Mouse (Mus musculus): ENCODE data around the gene Retnlb. TPM values are rescaled to one million over a fixed set of nuclear protein-coding genes. Genes with fewer than 3 reads are reported as not detected.
"Not testable (repeated sequence)": the region's sequence is repeated elsewhere in the genome, so short reads cannot be mapped to it uniquely, and the experiment has no call there.

Retnlb gene
- not detected for total RNA-seq (2021)

GRCm38 (mm10) chr16:48816695-48817094, at the start of gene Retnlb:
TSS of gene Retnlb (plus strand) at chr16:48816856.
- intact Hi-C loops (cut with DNase I), result no loop called here
- no peak for DNase-seq

- intact Hi-C loops (cut with DNase I), result no loop called here
- no peak for DNase-seq
Observed at GRCm38 (mm10) chr16:48769183-48769582, 47.5 kb upstream of the Retnlb start.

GRCm38 (mm10) chr16:48771971-48772445, 44.6 kb upstream of the Retnlb start, which contains the start of gene Trat1:
TSS of gene Trat1 (minus strand) at chr16:48772021.
- no peak for DNase-seq
- intact Hi-C loops (cut with DNase I), result no loop called here

- intact Hi-C loops (cut with DNase I), result no loop called here
- no peak for DNase-seq
Observed at GRCm38 (mm10) chr16:48777254-48777653, 39.4 kb upstream of the Retnlb start.

- DNase-seq, result no peak
- intact Hi-C loops (cut with DNase I), result no loop called here
Observed at GRCm38 (mm10) chr16:48786258-48786657, 30.4 kb upstream of the Retnlb start.

- DNase-seq, result no peak
- intact Hi-C loops (cut with DNase I), result no loop called here
Observed at GRCm38 (mm10) chr16:48788704-48789185, 27.9 kb upstream of the Retnlb start.

- DNase-seq, result no peak
- intact Hi-C loops (cut with DNase I), result no loop called here
Observed at GRCm38 (mm10) chr16:48798285-48798684, 18.4 kb upstream of the Retnlb start.

GRCm38 (mm10) chr16:48799470-48799869, 17.2 kb upstream of the Retnlb start:
- DNase-seq, result no peak
- intact Hi-C loops (cut with DNase I), result no loop called here

GRCm38 (mm10) chr16:48800906-48801305, 15.8 kb upstream of the Retnlb start:
- intact Hi-C loops (cut with DNase I), result no loop called here
- no peak for DNase-seq

GRCm38 (mm10) chr16:48805412-48805811, 11.2 kb upstream of the Retnlb start:
- intact Hi-C loops (cut with DNase I), result no loop called here
- no peak for DNase-seq

GRCm38 (mm10) chr16:48806521-48806920, 10.1 kb upstream of the Retnlb start:
- no peak for DNase-seq
- intact Hi-C loops (cut with DNase I), result no loop called here

- intact Hi-C loops (cut with DNase I), result no loop called here
- no peak for DNase-seq
Observed at GRCm38 (mm10) chr16:48809374-48809773, 7.3 kb upstream of the Retnlb start.

GRCm38 (mm10) chr16:48811881-48812436, 4.7 kb upstream of the Retnlb start:
- intact Hi-C loops (cut with DNase I), result no loop called here
- DNase-seq, result no peak

- no peak for DNase-seq
- intact Hi-C loops (cut with DNase I), result no loop called here
Observed at GRCm38 (mm10) chr16:48818524-48818923, 1.9 kb downstream of the Retnlb start.

- no peak for DNase-seq
- intact Hi-C loops (cut with DNase I), result no loop called here
Observed at GRCm38 (mm10) chr16:48826474-48826873, 9.8 kb downstream of the Retnlb start.

GRCm38 (mm10) chr16:48827625-48828024, 11.0 kb downstream of the Retnlb start:
- DNase-seq, result no peak
- intact Hi-C loops (cut with DNase I), result loop anchor here (1.0 kb wide), 1 partner anchor 7 kb away; no protein-coding TSS in a partner anchor

- intact Hi-C loops (cut with DNase I), result no loop called here
- DNase-seq, result no peak
Observed at GRCm38 (mm10) chr16:48829060-48829459, 12.4 kb downstream of the Retnlb start.

- no peak for DNase-seq
- intact Hi-C loops (cut with DNase I), result no loop called here
Observed at GRCm38 (mm10) chr16:48832055-48832454, 15.4 kb downstream of the Retnlb start.

GRCm38 (mm10) chr16:48833626-48834025, 17.0 kb downstream of the Retnlb start:
- intact Hi-C loops (cut with DNase I); DNase-seq: not testable (repeated sequence)

GRCm38 (mm10) chr16:48842266-48842665, 25.6 kb downstream of the Retnlb start, which contains the start of gene Retnla:
TSS of gene Retnla (plus strand) at chr16:48842551.
- intact Hi-C loops (cut with DNase I), result no loop called here
- no peak for DNase-seq

GRCm38 (mm10) chr16:48843671-48844386, 27.2 kb downstream of the Retnlb start:
- intact Hi-C loops (cut with DNase I), result no loop called here
- DNase-seq, result no peak

GRCm38 (mm10) chr16:48865004-48865403, 48.3 kb downstream of the Retnlb start:
- intact Hi-C loops (cut with DNase I); DNase-seq: not testable (repeated sequence)
